Mouse (Mus musculus) ES-E14 (cell line): ENCODE results near the gene Npr2. TPM values are rescaled to one million over a fixed set of nuclear protein-coding genes. Genes with fewer than 3 reads are reported as not detected.

Experiments used
- DNase-seq: peaks from one replicate; pipeline ENCODE4 v3.0.0-alpha.2; 2013; ENCODE audit warnings: low read depth, low spot score
- H3K27ac ChIP-seq: 2 replicates; pipeline ENCODE4 v1.5.1; 2012; ENCODE audit warnings: low read depth, mild to moderate bottlenecking, low read length, moderate library complexity, mixed read lengths; ENCODE audit not compliant: poor library complexity, insufficient read depth, severe bottlenecking
- H3K36me3 ChIP-seq: 2 replicates; pipeline ENCODE4 v1.6.1; 2012; ENCODE audit warnings: mild to moderate bottlenecking, low read length, moderate library complexity, mixed read lengths; ENCODE audit not compliant: control insufficient read depth, poor library complexity, insufficient read depth, severe bottlenecking
- H3K4me1 ChIP-seq, 2 experiments: fragments of 150-350 bp in 1 of 2; sonication (generic) in 1 of 2; 2 replicates each; pipeline ENCODE4 v1.6.1; 2012; ENCODE audit warnings: low read length in 2 of 2, mild to moderate bottlenecking in 1 of 2, mixed read lengths in 1 of 2; ENCODE audit not compliant: control insufficient read depth in 2 of 2, insufficient read depth in 2 of 2, poor library complexity in 1 of 2
- H3K4me3 ChIP-seq, 2 experiments: fragments of 150-350 bp in 1 of 2; sonication (generic) in 1 of 2; 2 replicates each; pipeline ENCODE4 v1.5.1; 2012; ENCODE audit warnings: low read length in 2 of 2, low read depth in 1 of 2, mild to moderate bottlenecking in 1 of 2, mixed read lengths in 1 of 2; ENCODE audit not compliant: insufficient read depth in 1 of 2, poor library complexity in 1 of 2, severe bottlenecking in 1 of 2
- H3K9ac ChIP-seq: 2 replicates; pipeline ENCODE4 v1.6.1; 2012; ENCODE audit warnings: low read depth, mild to moderate bottlenecking, low read length, mixed read lengths; ENCODE audit not compliant: poor library complexity, insufficient read depth, severe bottlenecking
- H3K9me3 ChIP-seq: fragments of 150-350 bp; sonication (generic); 2 replicates; pipeline ENCODE4 v1.6.1; 2012; ENCODE audit warnings: low read depth, mild to moderate bottlenecking, low read length; ENCODE audit not compliant: control insufficient read depth, insufficient read depth
- CHD2 ChIP-seq: IDR thresholded peaks from 2 replicates; pipeline ENCODE4 v1.6.1; 2014; ENCODE audit warnings: mild to moderate bottlenecking, low read depth, low read length, inconsistent platforms
- HCFC1 ChIP-seq: IDR thresholded peaks from 2 replicates; pipeline ENCODE4 v1.6.1; 2012; ENCODE audit warnings: low read length, inconsistent platforms, borderline replicate concordance; ENCODE audit not compliant: insufficient read depth
- MAFK ChIP-seq: IDR thresholded peaks from 2 replicates; pipeline ENCODE4 v1.6.1; 2014; ENCODE audit warnings: mild to moderate bottlenecking, low read depth, low read length, inconsistent platforms; ENCODE audit not compliant: insufficient read depth
- ZC3H11A ChIP-seq: IDR thresholded peaks from 2 replicates; pipeline ENCODE4 v1.6.1; 2012; ENCODE audit warnings: low read depth, mild to moderate bottlenecking, inconsistent platforms, low read length, borderline replicate concordance
- ZNF384 ChIP-seq: IDR thresholded peaks from 2 replicates; pipeline ENCODE4 v1.6.1; 2012; ENCODE audit warnings: low read depth, low read length, inconsistent platforms
- in situ Hi-C, 2 experiments: fragments of 600-800 bp; cut with MboI; formaldehyde crosslinking; loops; one replicate each; pipeline ENCODE4 v1.15.1; 2025; ENCODE audit warnings: low sequenced_read_pairs in 2 of 2, inconsistent platforms in 1 of 2; ENCODE audit not compliant: unreplicated experiment in 2 of 2
- total RNA-seq: library from RNA; depleted of rRNA; stranded (reverse); fragments of 300-350 nt; gene quantifications from 2 replicates; pipeline ENCODE4 v1.2.3, GENCODE M21; 2012; rRNA removed

The Npr2 gene
- total RNA-seq, 1 experiment = 7.1 TPM

DNA sequence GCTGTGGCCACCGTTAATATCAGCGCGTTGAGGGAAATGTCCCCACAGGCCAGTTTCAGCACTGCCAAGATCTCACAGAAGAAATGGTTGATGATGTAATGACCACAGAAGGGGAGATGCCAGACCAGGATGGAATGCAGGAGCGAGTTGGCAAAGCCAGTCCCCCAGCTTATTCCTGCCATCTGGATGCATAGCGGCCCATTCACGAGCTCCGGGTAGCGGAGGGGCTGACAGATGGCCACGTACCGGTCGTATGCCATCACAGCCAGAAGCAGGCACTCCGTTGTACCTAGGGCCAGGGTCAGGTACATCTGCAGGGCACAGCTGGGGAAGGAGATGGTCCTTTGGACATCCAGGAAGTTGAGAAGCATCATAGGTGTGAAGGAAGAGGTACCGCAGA lies 64.8 kb downstream of the Npr2 start:
- in situ Hi-C loops = no loop called here
- no peak for DNase-seq
- Histone ChIP-seq H3K4me3 (no peak overlapping the region), H3K36me3 (no peaks in the 10 kb centered on the region), H3K9ac (no peak overlapping the region), H3K9me3 (no peaks in the 10 kb centered on the region), H3K27ac (no peak overlapping the region), H3K4me1 (peaks cover 0 to 5% of the 10 kb centered on the region in 2 experiments)
- no peak for TF ChIP-seq ZC3H11A
- TF ChIP-seq CHD2 = no peak
- TF ChIP-seq ZNF384 = no peak
- TF ChIP-seq MAFK = no peak
- TF ChIP-seq HCFC1 = no peak

DNA sequence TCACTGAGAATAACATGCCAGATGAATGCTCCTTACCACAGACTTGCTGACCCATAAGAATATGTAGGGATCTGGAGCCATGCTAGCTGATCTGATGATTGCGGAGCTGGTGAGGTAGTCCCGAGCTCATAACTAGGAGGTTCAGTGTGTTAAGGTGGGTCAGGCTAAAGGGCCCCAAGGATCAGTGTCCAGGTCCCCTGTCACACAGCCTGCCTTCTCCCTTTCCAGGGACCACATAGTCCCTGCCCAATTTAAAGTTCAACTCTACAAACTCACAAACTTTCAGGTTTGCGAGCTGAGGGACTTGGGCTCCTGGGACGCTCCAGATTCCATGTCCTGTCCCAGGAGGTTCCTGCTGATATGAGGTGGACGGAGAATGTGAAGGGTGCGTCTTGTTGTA lies 69.0 kb downstream of the Npr2 start, which contains the start of gene Olfr70:
Gene Olfr70, minus strand, starts transcription at position 101 of the 400 bp plus-strand sequence.
- TF ChIP-seq HCFC1 = no peak
- no peak for TF ChIP-seq ZC3H11A
- TF ChIP-seq MAFK = no peak
- no peak for TF ChIP-seq ZNF384
- TF ChIP-seq CHD2 = no peak
- Histone ChIP-seq H3K9me3 (no peaks in the 10 kb centered on the region), H3K4me1 (peaks cover 0 to 2% of the 10 kb centered on the region in 2 experiments; a peak in 3 of 4 replicates), H3K9ac (no peak within 1 kb of the TSS), H3K4me3 (no peak within 1 kb of the TSS), H3K36me3 (no peaks in the 10 kb centered on the region), H3K27ac (no peak within 1 kb of the TSS)
- in situ Hi-C loops = no loop called here
- DNase-seq = no peak

Other genes with a start within 250 kb of the Npr2 start
- 12.1 and 19.0 TPM in 2 replicates for gene Rusc2, start 250.0 kb upstream of the Npr2 start, total RNA-seq
- gene Fam166b, start 202.8 kb upstream of the Npr2 start, total RNA-seq = 0.27 and 0.37 TPM in 2 replicates
- gene Tesk1, start 190.0 kb upstream of the Npr2 start, total RNA-seq = 11.0 and 12.4 TPM in 2 replicates
- gene Cd72, start 177.3 kb upstream of the Npr2 start, total RNA-seq = 0.40 and 0.58 TPM in 2 replicates
- 0.31 TPM in 1 of 2 replicates, not detected in the other for gene Sit1, start 148.2 kb upstream of the Npr2 start, total RNA-seq
- 59.1 and 84.9 TPM in 2 replicates for gene Ccdc107, start 139.0 kb upstream of the Npr2 start, total RNA-seq
- gene Arhgef39, start 132.2 kb upstream of the Npr2 start, total RNA-seq = 32.1 and 44.0 TPM in 2 replicates
- 0.21 and 0.71 TPM in 2 replicates for gene Car9, start 125.0 kb upstream of the Npr2 start, total RNA-seq
- gene Tpm2, start 108.2 kb upstream of the Npr2 start, total RNA-seq = 76.7 and 143 TPM in 2 replicates
- 51.0 and 55.2 TPM in 2 replicates for gene Creb3, start 69.6 kb upstream of the Npr2 start, total RNA-seq
- gene Tln1, start 69.2 kb upstream of the Npr2 start, total RNA-seq = 78.1 and 105 TPM in 2 replicates
- 27.1 and 37.6 TPM in 2 replicates for gene Rgp1, start 53.2 kb upstream of the Npr2 start, total RNA-seq
- gene Gba2, start 53.1 kb upstream of the Npr2 start, total RNA-seq = 8.9 and 10.8 TPM in 2 replicates
- gene Msmp, start 47.4 kb upstream of the Npr2 start, total RNA-seq = 0.48 and 0.49 TPM in 2 replicates
- 0.27 and 0.58 TPM in 2 replicates for gene Spag8, start 21.7 kb downstream of the Npr2 start, total RNA-seq
- gene Hint2, start 24.5 kb downstream of the Npr2 start, total RNA-seq = 46.0 and 72.9 TPM in 2 replicates
- 1.4 and 1.9 TPM in 2 replicates for gene Tmem8b, start 37.0 kb downstream of the Npr2 start, total RNA-seq
- gene Fam221b, start 37.2 kb downstream of the Npr2 start, total RNA-seq = 9.3 and 13.3 TPM in 2 replicates
- not detected in 2 replicates for gene Olfr70, start 68.9 kb downstream of the Npr2 start, total RNA-seq
- not detected in 2 replicates for gene Olfr71, start 78.3 kb downstream of the Npr2 start, total RNA-seq
- gene Hrct1, start 95.3 kb downstream of the Npr2 start, total RNA-seq = 0.26 and 0.36 TPM in 2 replicates
- 0.62 and 3.2 TPM in 2 replicates for gene Spaar, start 98.1 kb downstream of the Npr2 start, total RNA-seq
- not detected in 2 replicates for gene Olfr159, start 139.1 kb downstream of the Npr2 start, total RNA-seq
- not detected in 2 replicates for gene Olfr156, start 192.0 kb downstream of the Npr2 start, total RNA-seq
- 0.09 TPM in 1 of 2 replicates, not detected in the other for gene Olfr157, start 208.3 kb downstream of the Npr2 start, total RNA-seq
- gene Olfr155, start 219.6 kb downstream of the Npr2 start, total RNA-seq = not detected in 2 replicates
- gene Reck, start 243.6 kb downstream of the Npr2 start, total RNA-seq = 4.0 and 6.3 TPM in 2 replicates